Mouse (Mus musculus) MEL (cell line): ENCODE results near the gene Grn. TPM values are rescaled to one million over a fixed set of nuclear protein-coding genes. Genes with fewer than 3 reads are reported as not detected.

Source experiments
- DNase-seq: peaks from one replicate; pipeline ENCODE4 v3.0.0; 2011; ENCODE audit warnings: low read depth, low spot score
- H3K27ac ChIP-seq: 2 replicates; pipeline ENCODE4 v1.5.1; 2012; ENCODE audit warnings: low read depth, mild to moderate bottlenecking, control low read depth, low read length, moderate library complexity; ENCODE audit not compliant: control insufficient read depth
- H3K27me3 ChIP-seq, 2 experiments: fragments of 150-350 bp in 1 of 2; sonication (generic) in 1 of 2; 2 replicates each; pipeline ENCODE4 v1.6.1; 2012; ENCODE audit warnings: low read length in 2 of 2, mild to moderate bottlenecking in 2 of 2, improper control_type of control experiment in 1 of 2, moderate library complexity in 1 of 2; ENCODE audit not compliant: insufficient read depth in 2 of 2, control insufficient read depth in 1 of 2
- H3K36me3 ChIP-seq, 2 experiments: 2 replicates each; pipeline ENCODE4 v1.6.1; 2012 to 2014; ENCODE audit warnings: low read length in 2 of 2, improper control_type of control experiment in 1 of 2, inconsistent platforms in 1 of 2, mild to moderate bottlenecking in 1 of 2; ENCODE audit not compliant: insufficient read depth in 2 of 2, control insufficient read depth in 1 of 2
- H3K4me1 ChIP-seq, 2 experiments: fragments of 150-350 bp in 1 of 2; sonication (generic) in 1 of 2; 2 replicates each; pipeline ENCODE4 v1.6.1; 2012; ENCODE audit warnings: low read length in 2 of 2, improper control_type of control experiment in 1 of 2, mild to moderate bottlenecking in 1 of 2; ENCODE audit not compliant: insufficient read depth in 2 of 2, control insufficient read depth in 1 of 2
- H3K4me3 ChIP-seq, 2 experiments: fragments of 150-350 bp in 1 of 2; sonication (generic) in 1 of 2; 2 replicates each; pipeline ENCODE4 v1.5.1; 2012; ENCODE audit warnings: low read depth in 2 of 2, low read length in 2 of 2, mild to moderate bottlenecking in 2 of 2, moderate library complexity in 2 of 2, control low read depth in 1 of 2, improper control_type of control experiment in 1 of 2; ENCODE audit not compliant: control insufficient read depth in 1 of 2, insufficient read depth in 1 of 2
- H3K79me2 ChIP-seq: 2 replicates; pipeline ENCODE4 v1.6.1; 2012; ENCODE audit warnings: mild to moderate bottlenecking, low read length, moderate library complexity; ENCODE audit not compliant: control insufficient read depth, poor library complexity, insufficient read depth
- H3K9ac ChIP-seq: 2 replicates; pipeline ENCODE4 v1.6.1; 2012; ENCODE audit warnings: low read depth, mild to moderate bottlenecking, control low read depth, low read length, moderate library complexity; ENCODE audit not compliant: control insufficient read depth, poor library complexity, severe bottlenecking
- H3K9me3 ChIP-seq: fragments of 150-350 bp; sonication (generic); replicated peaks from 2 replicates; pipeline ENCODE4 v1.6.1; 2012; ENCODE audit warnings: mild to moderate bottlenecking, low read length, improper control_type of control experiment, moderate library complexity; ENCODE audit not compliant: insufficient read depth
- BHLHE40 ChIP-seq: IDR thresholded peaks from 2 replicates; pipeline ENCODE4 v1.6.1; 2012; ENCODE audit warnings: low read depth, mild to moderate bottlenecking, inconsistent platforms, low read length, improper control_type of control experiment, borderline replicate concordance
- CTCF ChIP-seq, 3 experiments: IDR thresholded peaks in 2 of 3; conservative IDR thresholded peaks in 1 of 3; 2 replicates each; pipeline ENCODE4 v1.5.1; 2011 to 2012; ENCODE audit warnings: low read length in 3 of 3, low read depth in 2 of 3, mild to moderate bottlenecking in 2 of 3, improper control_type of control experiment in 1 of 3, inconsistent platforms in 1 of 3, mixed read lengths in 1 of 3, moderate library complexity in 1 of 3; ENCODE audit not compliant: control insufficient read depth in 1 of 3, insufficient read depth in 1 of 3, poor library complexity in 1 of 3, severe bottlenecking in 1 of 3
- E2F4 ChIP-seq: IDR thresholded peaks from 2 replicates; pipeline ENCODE4 v1.6.1; 2011; ENCODE audit warnings: low read depth, low read length, improper control_type of control experiment, borderline replicate concordance
- ELF1 ChIP-seq: IDR thresholded peaks from 2 replicates; pipeline ENCODE4 v1.6.1; 2014; ENCODE audit warnings: low read depth, mild to moderate bottlenecking, inconsistent platforms, low read length, improper control_type of control experiment, moderate library complexity
- EP300 ChIP-seq, 2 experiments: IDR thresholded peaks; 2 replicates each; pipeline ENCODE4 v1.6.1; 2011; ENCODE audit warnings: improper control_type of control experiment in 2 of 2, low read length in 2 of 2, low read depth in 1 of 2, mild to moderate bottlenecking in 1 of 2
- ETS1 ChIP-seq: IDR thresholded peaks from 2 replicates; pipeline ENCODE4 v1.6.1; 2012; ENCODE audit warnings: low read depth, mild to moderate bottlenecking, inconsistent platforms, low read length, improper control_type of control experiment, moderate library complexity
- HCFC1 ChIP-seq: IDR thresholded peaks from 2 replicates; pipeline ENCODE4 v1.6.1; 2012; ENCODE audit warnings: low read depth, mild to moderate bottlenecking, inconsistent platforms, low read length, improper control_type of control experiment, moderate library complexity
- JUND ChIP-seq: IDR thresholded peaks from 2 replicates; pipeline ENCODE4 v1.6.1; 2011; ENCODE audit warnings: low read depth, mild to moderate bottlenecking, improper control_type of control experiment, low read length
- KAT2A ChIP-seq: conservative IDR thresholded peaks from 2 replicates; pipeline ENCODE4 v1.6.1; 2012; ENCODE audit warnings: low read depth, low read length, improper control_type of control experiment, inconsistent platforms
- MAFK ChIP-seq: IDR thresholded peaks from 2 replicates; pipeline ENCODE4 v1.6.1; 2011; ENCODE audit warnings: low read depth, mild to moderate bottlenecking, low read length, improper control_type of control experiment, borderline replicate concordance
- MAX ChIP-seq: IDR thresholded peaks from 2 replicates; pipeline ENCODE4 v1.6.1; 2011; ENCODE audit warnings: low read length, improper control_type of control experiment
- MAZ ChIP-seq: IDR thresholded peaks from 2 replicates; pipeline ENCODE4 v1.6.1; 2012; ENCODE audit warnings: low read depth, mild to moderate bottlenecking, inconsistent platforms, low read length, improper control_type of control experiment
- MEF2A ChIP-seq: IDR thresholded peaks from 2 replicates; pipeline ENCODE4 v1.6.1; 2014; ENCODE audit warnings: low read depth, mild to moderate bottlenecking, inconsistent platforms, low read length, improper control_type of control experiment; ENCODE audit not compliant: poor library complexity, insufficient replicate concordance, severe bottlenecking; ENCODE audit errors: extremely low read depth
- MXI1 ChIP-seq: IDR thresholded peaks from 2 replicates; pipeline ENCODE4 v1.6.1; 2011; ENCODE audit warnings: mild to moderate bottlenecking, low read depth, low read length, improper control_type of control experiment
- MYB ChIP-seq: IDR thresholded peaks from 2 replicates; pipeline ENCODE4 v1.6.1; 2011; ENCODE audit warnings: mild to moderate bottlenecking, low read depth, low read length, improper control_type of control experiment
- MYC ChIP-seq: IDR thresholded peaks from 2 replicates; pipeline ENCODE4 v1.6.1; 2011; ENCODE audit warnings: low read depth, mild to moderate bottlenecking, low read length, improper control_type of control experiment, moderate library complexity
- NELFE ChIP-seq: IDR thresholded peaks from 2 replicates; pipeline ENCODE4 v1.6.1; 2011; ENCODE audit warnings: low read depth, low read length, improper control_type of control experiment
- NRF1 ChIP-seq: IDR thresholded peaks from 2 replicates; pipeline ENCODE4 v1.6.1; 2014; ENCODE audit warnings: low read depth, mild to moderate bottlenecking, inconsistent platforms, low read length, improper control_type of control experiment, moderate library complexity; ENCODE audit not compliant: poor library complexity, insufficient read depth, severe bottlenecking
- POLR2A ChIP-seq, 2 experiments: IDR thresholded peaks; 2 replicates each; pipeline ENCODE4 v1.6.1; 2011 to 2012; ENCODE audit warnings: low read length in 2 of 2, mild to moderate bottlenecking in 2 of 2, control low read depth in 1 of 2, improper control_type of control experiment in 1 of 2, low read depth in 1 of 2, moderate library complexity in 1 of 2; ENCODE audit not compliant: control insufficient read depth in 1 of 2, insufficient read depth in 1 of 2, poor library complexity in 1 of 2
- POLR2AphosphoS2 ChIP-seq: IDR thresholded peaks from 2 replicates; pipeline ENCODE4 v1.6.1; 2011; ENCODE audit warnings: low read length, improper control_type of control experiment
- POLR2AphosphoS5 ChIP-seq: IDR thresholded peaks from 2 replicates; pipeline ENCODE4 v1.6.1; 2012; ENCODE audit warnings: low read depth, borderline replicate concordance, mild to moderate bottlenecking, inconsistent platforms, low read length, moderate library complexity, mixed read lengths
- RAD21 ChIP-seq: IDR thresholded peaks from 2 replicates; pipeline ENCODE4 v1.6.1; 2011; ENCODE audit warnings: mild to moderate bottlenecking, low read depth, low read length, improper control_type of control experiment
- RCOR1 ChIP-seq: IDR thresholded peaks from 2 replicates; pipeline ENCODE4 v1.6.1; 2012; ENCODE audit warnings: low read depth, mild to moderate bottlenecking, inconsistent platforms, low read length, improper control_type of control experiment
- SIN3A ChIP-seq: IDR thresholded peaks from 2 replicates; pipeline ENCODE4 v1.6.1; 2012; ENCODE audit warnings: low read length, improper control_type of control experiment, inconsistent platforms
- TBP ChIP-seq: IDR thresholded peaks from 2 replicates; pipeline ENCODE4 v1.8.0; 2011; ENCODE audit warnings: low read depth, low read length, improper control_type of control experiment
- TCF12 ChIP-seq: IDR thresholded peaks from 2 replicates; pipeline ENCODE4 v1.6.1; 2014; ENCODE audit warnings: low read depth, mild to moderate bottlenecking, inconsistent platforms, low read length, improper control_type of control experiment, moderate library complexity
- UBTF ChIP-seq: IDR thresholded peaks from 2 replicates; pipeline ENCODE4 v1.6.1; 2012; ENCODE audit warnings: low read depth, mild to moderate bottlenecking, inconsistent platforms, low read length, improper control_type of control experiment, moderate library complexity, borderline replicate concordance; ENCODE audit not compliant: insufficient read depth
- USF1 ChIP-seq: IDR thresholded peaks from 2 replicates; pipeline ENCODE4 v1.6.1; 2014; ENCODE audit warnings: low read depth, mild to moderate bottlenecking, inconsistent platforms, low read length, improper control_type of control experiment, moderate library complexity
- USF2 ChIP-seq, 2 experiments: IDR thresholded peaks; 2 replicates each; pipeline ENCODE4 v1.6.1; 2011 to 2012; ENCODE audit warnings: improper control_type of control experiment in 2 of 2, low read length in 2 of 2, borderline replicate concordance in 1 of 2, inconsistent platforms in 1 of 2, low read depth in 1 of 2, mild to moderate bottlenecking in 1 of 2; ENCODE audit not compliant: insufficient read depth in 1 of 2
- ZC3H11A ChIP-seq: IDR thresholded peaks from 2 replicates; pipeline ENCODE4 v1.6.1; 2012; ENCODE audit warnings: low read depth, mild to moderate bottlenecking, inconsistent platforms, low read length, improper control_type of control experiment
- ZKSCAN1 ChIP-seq: IDR thresholded peaks from 2 replicates; pipeline ENCODE4 v1.6.1; 2012; ENCODE audit warnings: low read depth, mild to moderate bottlenecking, inconsistent platforms, low read length, improper control_type of control experiment, moderate library complexity
- ZMIZ1 ChIP-seq: IDR thresholded peaks from 2 replicates; pipeline ENCODE4 v1.6.1; 2012; ENCODE audit warnings: low read depth, mild to moderate bottlenecking, inconsistent platforms, low read length, improper control_type of control experiment, moderate library complexity
- ZNF384 ChIP-seq: IDR thresholded peaks from 2 replicates; pipeline ENCODE4 v1.6.1; 2012; ENCODE audit warnings: low read depth, mild to moderate bottlenecking, inconsistent platforms, low read length, improper control_type of control experiment
- polyA plus RNA-seq, 2 experiments: library from polyadenylated mRNA; stranded (reverse) in 1 of 2; unstranded in 1 of 2; fragments of >175 nt in 1 of 2; fragments of >200 nt in 1 of 2; gene quantifications; 2 replicates each; pipeline versions ENCODE4 v1.2.1 to v1.2.4; 2012; ENCODE audit warnings: low replicate concordance in 2 of 2, low read depth in 1 of 2; ENCODE audit not compliant: insufficient read length in 2 of 2, insufficient read depth in 1 of 2, missing spikeins in 1 of 2
- total RNA-seq: library from RNA; depleted of rRNA; stranded (reverse); fragments of 300-350 nt; gene quantifications from 2 replicates; pipeline ENCODE4 v1.2.3, GENCODE M21; 2012

Grn gene
- total and polyA plus RNA-seq, 3 experiments, result 14.7 to 42.1 TPM; not detected in 1

- TF ChIP-seq E2F4 (0 out of 2 replicates have a peak, but pooled peaks have one; percentile 63), POLR2A (IDR thresholded peaks at IDR 0.05; ENCODE audit: control insufficient read depth in 1 of 2, insufficient read depth in 1 of 2, low read depth in 1 of 2, low read length in 2 of 2, poor library complexity in 1 of 2) (peak; percentile 89 to 95), NELFE (peak; percentile 98), RAD21 (no peak), CTCF (IDR thresholded peaks at IDR 0.05 in 2 of 3, conservative IDR thresholded peaks at IDR 0.05 in 1 of 3; ENCODE audit: control insufficient read depth in 1 of 3, insufficient read depth in 1 of 3, low read depth in 2 of 3, low read length in 3 of 3, poor library complexity in 1 of 3, severe bottlenecking in 1 of 3) (no peak), ZKSCAN1 (no peak), SIN3A (peak; percentile 100), MAZ (peak; percentile 75; the same call in 1 of the 2 replicates), BHLHE40 (peak; percentile 94), MYC (peak; percentile 100), NRF1 (0 out of 2 replicates have a peak, but pooled peaks have one; percentile 42), KAT2A (peak; percentile 64; the same call in 1 of the 2 replicates), HCFC1 (peak; percentile 91), MXI1 (peak; percentile 99), UBTF (0 out of 2 replicates have a peak, but pooled peaks have one; percentile 68), USF2 (IDR thresholded peaks at IDR 0.05; ENCODE audit: borderline replicate concordance in 1 of 2, insufficient read depth in 1 of 2, low read depth in 1 of 2, low read length in 2 of 2) (no peak), EP300 (IDR thresholded peaks at IDR 0.05; ENCODE audit: low read depth in 1 of 2, low read length in 2 of 2) (peak in 1 of 2 experiments; percentile 71; a peak in 2 of 4 replicates), ZNF384 (peak; percentile 43; the same call in 1 of the 2 replicates), MAFK (no peak), JUND (no peak), TCF12 (peak; percentile 95), RCOR1 (no peak), POLR2AphosphoS5 (no peak; the same call in 1 of the 2 replicates), POLR2AphosphoS2 (peak; percentile 89), ZMIZ1 (peak; percentile 99), ELF1 (peak; percentile 76), USF1 (peak; percentile 90), ETS1 (peak; percentile 79), ZC3H11A (no peak), MYB (peak; percentile 62), MAX (peak; percentile 99), TBP (peak; percentile 98), MEF2A (peak; percentile 72; the same call in 1 of the 2 replicates)
- Histone ChIP-seq H3K4me1 (peaks cover 11 to 22% of the 10 kb centered on the region in 2 experiments), H3K9me3 (no peaks in the 10 kb centered on the region), H3K27me3 (no peaks in the 10 kb centered on the region), H3K9ac (peak overlapping the region; percentile 87), H3K4me3 (peak overlapping the region; percentile 58 to 75), H3K36me3 (peaks cover 0 to 14% of the 10 kb centered on the region in 2 experiments; a peak in 2 of 4 replicates), H3K79me2 (peaks cover 19% of the 10 kb centered on the region), H3K27ac (peak overlapping the region; percentile 97)
- DNase-seq, result peak; percentile 100
Measured at GRCm38 (mm10) chr11:102408344-102408876, 21.7 kb upstream of the Grn start.
